Mouse (Mus musculus) cerebellum, postnatal 25 days (tissue): ENCODE measurements around the gene Ropn1.
"Not testable (repeated sequence)": the region's sequence is repeated elsewhere in the genome, so short reads cannot be mapped to it uniquely, and the experiment has no call there.

ENCODE experiments used
- DNase-seq, 2 experiments: peaks; one replicate each; pipeline ENCODE4 v3.0.0; 2021; ENCODE audit warnings: mixed read lengths in 2 of 2

Gene Ropn1

DNA sequence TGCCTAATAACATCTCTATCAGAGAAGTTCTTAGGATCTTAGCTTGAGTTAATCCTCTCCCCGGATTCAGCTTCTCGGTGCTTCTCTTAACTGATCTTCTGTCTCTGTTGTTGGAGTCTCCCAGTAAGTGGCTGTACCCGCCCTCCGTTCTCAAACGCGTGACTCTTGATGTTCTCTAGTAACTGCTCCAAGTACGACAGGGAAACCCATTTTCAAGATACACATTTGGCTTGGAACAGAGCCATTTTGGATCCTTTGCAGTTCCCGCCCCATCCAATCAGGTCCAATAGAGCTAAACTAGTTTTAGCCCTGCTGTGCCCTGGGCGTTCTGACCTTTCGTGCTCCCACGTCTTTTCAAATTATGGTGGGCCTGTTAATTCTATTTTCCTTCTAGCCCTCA lies 41.4 kb downstream of the Ropn1 start:
- DNase-seq = peak; percentile 6 to 11

DNA sequence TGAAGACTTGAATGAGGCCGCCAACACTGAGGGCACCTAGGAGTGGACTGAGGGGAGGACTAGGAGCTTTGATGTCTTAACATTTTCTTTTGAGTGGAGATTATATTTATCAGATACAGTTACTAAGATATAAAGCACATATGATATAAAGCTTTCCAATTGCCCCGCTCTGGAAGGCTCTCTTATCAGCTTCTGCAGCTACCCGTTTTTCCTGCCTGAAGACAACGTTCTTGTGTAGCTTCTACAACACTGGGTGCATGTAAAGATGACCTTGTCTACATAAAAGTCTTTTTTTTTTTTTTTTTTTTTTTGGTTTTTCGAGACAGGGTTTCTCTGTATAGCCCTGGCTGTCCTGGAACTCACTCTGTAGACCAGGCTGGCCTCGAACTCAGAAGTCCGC lies 44.8 kb downstream of the Ropn1 start:
- no peak for DNase-seq

- not testable (repeated sequence) for DNase-seq
These were observed 49.0 kb downstream of the Ropn1 start for GRCm38 (mm10) chr16:34698721-34699120.

GRCm38 (mm10) chr16:34700165-34700827 lies 50.6 kb downstream of the Ropn1 start:
- DNase-seq = peak; percentile 70 to 78

DNA sequence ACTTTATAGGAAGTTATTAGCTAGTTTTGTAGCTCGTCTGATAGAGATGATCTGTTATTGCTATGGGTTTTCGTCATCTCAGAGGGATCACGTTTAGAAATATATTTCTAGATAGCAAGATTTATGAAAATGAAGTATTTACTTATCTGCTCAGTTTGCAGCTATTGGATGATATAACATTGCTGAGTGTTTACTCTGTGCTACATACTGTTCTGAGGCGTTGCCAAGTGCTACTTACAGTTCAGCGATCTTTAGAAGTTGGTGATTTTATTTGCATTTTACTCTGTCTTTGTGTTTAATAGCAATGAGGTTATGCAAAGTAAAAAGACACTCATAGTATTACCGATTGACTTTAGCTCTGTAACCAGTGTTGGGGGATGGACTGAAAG lies 51.1 kb downstream of the Ropn1 start:
- no peak for DNase-seq

DNA sequence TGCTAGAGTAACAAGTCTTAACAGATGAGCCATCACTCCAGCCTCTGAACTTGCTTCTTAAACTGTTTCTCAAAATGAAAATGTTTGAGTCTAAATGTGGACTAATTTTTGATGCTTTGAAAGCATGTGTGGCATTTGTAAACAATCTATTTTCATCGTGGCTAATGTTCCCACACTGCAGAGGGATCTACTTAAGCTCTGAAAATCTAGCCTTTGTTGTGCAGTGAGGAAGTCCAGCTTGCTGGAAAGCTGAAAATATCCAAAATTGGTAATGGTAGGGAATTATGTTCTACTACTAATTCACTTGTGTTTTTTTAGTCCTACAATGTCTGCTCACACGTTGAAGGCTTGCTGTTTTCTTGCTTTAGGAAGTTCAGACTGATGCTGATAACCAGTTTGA lies 56.3 kb downstream of the Ropn1 start:
- no peak for DNase-seq

DNA sequence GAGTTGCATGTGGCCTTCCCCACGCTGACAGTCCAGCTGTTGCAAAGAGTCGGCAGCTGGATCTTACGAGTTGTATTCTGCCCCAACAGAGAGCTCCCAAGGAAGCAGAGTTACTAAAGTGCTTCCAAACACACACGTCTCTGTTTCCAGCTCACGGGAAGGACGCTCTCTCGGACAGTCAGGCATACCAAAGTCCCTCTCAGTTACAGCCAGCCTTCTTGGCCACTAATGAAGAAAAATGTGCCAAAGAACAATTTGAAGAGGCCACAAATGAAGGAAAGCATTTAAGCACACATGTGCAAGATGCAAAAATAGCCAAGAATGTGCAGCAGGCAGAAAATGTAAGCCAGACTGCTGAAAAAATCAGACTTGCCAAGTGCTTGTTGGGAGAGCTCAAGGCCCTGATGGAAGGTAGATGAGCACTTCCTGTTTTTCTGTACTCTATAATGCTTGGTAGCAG lies 56.8 kb downstream of the Ropn1 start:
- DNase-seq = no peak

DNA sequence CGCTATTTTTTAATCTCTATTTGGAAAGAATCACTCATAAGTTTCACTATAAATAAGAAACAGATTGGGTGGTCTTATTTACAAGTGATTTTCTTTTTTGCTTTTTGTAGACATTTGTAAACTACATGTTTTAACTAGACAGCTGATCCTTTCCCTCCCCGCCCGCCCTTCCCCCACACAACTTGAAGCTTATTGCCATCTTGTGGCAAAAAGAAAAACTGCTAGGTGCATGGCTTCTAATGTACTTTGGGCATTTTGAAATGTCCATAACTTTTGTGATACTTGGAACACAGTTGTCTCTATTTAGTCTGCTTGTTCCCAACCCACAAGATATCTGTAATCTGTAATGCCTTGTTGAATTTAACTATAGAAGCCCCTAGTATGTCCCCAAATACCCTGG lies 61.8 kb downstream of the Ropn1 start:
- no peak for DNase-seq

- DNase-seq = no peak
These were observed 75.4 kb downstream of the Ropn1 start for GRCm38 (mm10) chr16:34725156-34725555.
